Mouse (Mus musculus): Measurements from ENCODE around the gene Gm42791.

Gene Gm42791

GRCm38 (mm10) chr5:148931301-148931700 is 63.6 kb downstream of the Gm42791 start:
- intact Hi-C loops (cut with DNase I): no loop called here

- intact Hi-C loops (cut with DNase I): no loop called here
Measured at GRCm38 (mm10) chr5:148929116-148929449, 65.9 kb downstream of the Gm42791 start, which contains the start of gene Katnal1. Katnal1 (minus strand) TSS chr5:148929320.

- intact Hi-C loops (cut with DNase I): no loop called here
Measured at GRCm38 (mm10) chr5:148928382-148929115, 66.4 kb downstream of the Gm42791 start.

GRCm38 (mm10) chr5:148927717-148928223 is 67.2 kb downstream of the Gm42791 start:
- intact Hi-C loops (cut with DNase I): no loop called here

GRCm38 (mm10) chr5:148924586-148924985 is 70.4 kb downstream of the Gm42791 start:
- intact Hi-C loops (cut with DNase I): no loop called here

- intact Hi-C loops (cut with DNase I): no loop called here
Measured at GRCm38 (mm10) chr5:148924051-148924450, 70.9 kb downstream of the Gm42791 start.

- intact Hi-C loops (cut with DNase I): no loop called here
Measured at GRCm38 (mm10) chr5:148923408-148923807, 71.5 kb downstream of the Gm42791 start.

GRCm38 (mm10) chr5:148922773-148923172 is 72.2 kb downstream of the Gm42791 start:
- intact Hi-C loops (cut with DNase I): no loop called here

- intact Hi-C loops (cut with DNase I): no loop called here
Measured at GRCm38 (mm10) chr5:148918049-148918448, 76.9 kb downstream of the Gm42791 start.

GRCm38 (mm10) chr5:148916775-148917174 is 78.2 kb downstream of the Gm42791 start:
- intact Hi-C loops (cut with DNase I): no loop called here

GRCm38 (mm10) chr5:148912262-148912661 is 82.7 kb downstream of the Gm42791 start:
- intact Hi-C loops (cut with DNase I): no loop called here

- intact Hi-C loops (cut with DNase I): no loop called here
Measured at GRCm38 (mm10) chr5:148910066-148910465, 84.9 kb downstream of the Gm42791 start.

- intact Hi-C loops (cut with DNase I): no loop called here
Measured at GRCm38 (mm10) chr5:148909402-148909801, 85.5 kb downstream of the Gm42791 start.

- intact Hi-C loops (cut with DNase I): no loop called here
Measured at GRCm38 (mm10) chr5:148909057-148909395, 85.9 kb downstream of the Gm42791 start.

- intact Hi-C loops (cut with DNase I): no loop called here
Measured at GRCm38 (mm10) chr5:148908191-148909056, 86.5 kb downstream of the Gm42791 start.

GRCm38 (mm10) chr5:148906305-148906704 is 88.6 kb downstream of the Gm42791 start:
- intact Hi-C loops (cut with DNase I): no loop called here

GRCm38 (mm10) chr5:148904846-148905245 is 90.1 kb downstream of the Gm42791 start:
- intact Hi-C loops (cut with DNase I): no loop called here

GRCm38 (mm10) chr5:148899361-148899760 is 95.6 kb downstream of the Gm42791 start:
- intact Hi-C loops (cut with DNase I): no loop called here

GRCm38 (mm10) chr5:148897941-148898417 is 97.0 kb downstream of the Gm42791 start:
- intact Hi-C loops (cut with DNase I): no loop called here

- intact Hi-C loops (cut with DNase I): no loop called here
Measured at GRCm38 (mm10) chr5:148897069-148897702, 97.8 kb downstream of the Gm42791 start.

- intact Hi-C loops (cut with DNase I): no loop called here
Measured at GRCm38 (mm10) chr5:148896515-148896914, 98.4 kb downstream of the Gm42791 start.

GRCm38 (mm10) chr5:148895833-148896232 is 99.1 kb downstream of the Gm42791 start:
- intact Hi-C loops (cut with DNase I): no loop called here

Data from adrenal gland (tissue).